Comparison of ENCODE assay signal across 8 mouse cellular contexts in the genomic region with DNA sequence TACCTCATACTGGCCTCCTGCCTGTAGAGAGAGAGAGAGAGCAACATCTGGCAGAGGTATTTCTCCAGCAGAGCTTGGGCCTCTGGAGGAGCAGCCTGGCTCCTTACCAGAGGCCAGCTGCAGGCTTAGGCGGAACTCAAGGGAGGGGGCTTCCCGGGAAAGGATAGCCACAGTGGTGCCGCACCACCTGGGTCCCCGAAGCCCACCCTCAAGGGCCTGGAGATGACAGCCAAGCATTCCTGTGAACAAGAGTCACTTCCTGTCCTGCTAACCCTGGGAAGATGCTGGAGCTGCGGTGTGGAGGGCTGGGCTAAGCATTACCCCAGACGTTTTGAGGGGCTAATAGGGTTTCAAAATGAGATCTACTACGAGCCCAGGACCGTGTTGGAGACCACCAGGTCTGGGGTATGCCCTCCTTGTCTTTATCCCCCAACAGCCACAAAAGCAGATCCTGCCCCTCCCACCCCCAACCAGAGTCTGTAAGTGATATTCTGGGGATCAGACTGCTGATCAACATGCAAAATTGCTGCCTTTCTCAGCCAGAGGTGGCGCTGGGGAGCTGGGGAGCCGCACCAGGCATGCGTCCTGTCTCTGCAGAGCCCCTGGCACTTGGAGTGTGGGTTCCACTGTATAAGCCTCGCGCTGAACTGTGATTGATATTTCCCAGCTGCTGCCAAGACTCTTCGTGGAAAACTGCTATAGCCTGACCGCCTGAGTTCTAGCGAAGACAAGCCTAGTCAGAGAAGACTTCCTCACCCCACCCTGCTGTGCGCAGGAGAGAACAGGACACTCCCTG. TPM values are rescaled to one million over a fixed set of nuclear protein-coding genes. Genes with fewer than 3 reads are reported as not detected.
DNase-seq lines count a peak whose midpoint lies in the region; ATAC-seq lines count a peak whose summit lies in the region.

No protein-coding gene starts in this region.

- H3K4me2 ChIP-seq in limb, embryonic 12.5 days: peak overlapping the region; percentile 53
- peak overlapping the region; percentile 23 for H3K4me2 ChIP-seq in midbrain, embryonic 16.5 days (ENCODE audit: low read length)

- H3K9ac ChIP-seq in limb, embryonic 12.5 days (replicated peaks): peak overlapping the region; percentile 51
- H3K9ac ChIP-seq in midbrain, embryonic 16.5 days (ENCODE audit: low read depth, low read length): peak overlapping the region; percentile 23; the same call in 1 of the 2 replicates

- ATAC-seq in megakaryocyte, adult 5-6 weeks (ENCODE audit: poor library complexity, severe bottlenecking): no peak
- peak; percentile 89 for ATAC-seq in limb, embryonic 12.5 days (ENCODE audit: insufficient number of reproducible peaks, insufficient read depth, low FRiP score, low TSS enrichment, low read depth)
- ATAC-seq in midbrain, embryonic 16.5 days: peak; percentile 74

- peak; percentile 87 for DNase-seq in embryonic facial prominence, embryonic 10.5 days (ENCODE audit: low spot score)
- DNase-seq in heart, adult 18-20 months: peak; percentile 88 to 89
- DNase-seq in kidney, adult 11 months: peak; percentile 17
- DNase-seq in testis, postnatal 10 days (ENCODE audit: low spot score): peak; percentile 93

- peaks cover 9% of the 10 kb centered on the region for H3K9me3 ChIP-seq in megakaryocyte, embryonic 14.5 days
- no peaks in the 10 kb centered on the region for H3K9me3 ChIP-seq in embryonic facial prominence, embryonic 10.5 days
- no peaks in the 10 kb centered on the region for H3K9me3 ChIP-seq in limb, embryonic 12.5 days
- no peaks in the 10 kb centered on the region for H3K9me3 ChIP-seq in midbrain, embryonic 16.5 days (replicated peaks; ENCODE audit: control insufficient read depth, low read length, poor library complexity, severe bottlenecking)

- peaks cover 54% of the 10 kb centered on the region for H3K27me3 ChIP-seq in megakaryocyte, embryonic 14.5 days (replicated peaks)
- no peaks in the 10 kb centered on the region for H3K27me3 ChIP-seq in embryonic facial prominence, embryonic 10.5 days (replicated peaks; ENCODE audit: low read depth, poor library complexity, severe bottlenecking)
- no peaks in the 10 kb centered on the region for H3K27me3 ChIP-seq in limb, embryonic 12.5 days
- no peaks in the 10 kb centered on the region for H3K27me3 ChIP-seq in midbrain, embryonic 16.5 days (ENCODE audit: control insufficient read depth, insufficient read depth, low read depth, low read length)

- peaks cover 22% of the 10 kb centered on the region for H3K4me1 ChIP-seq in megakaryocyte, embryonic 14.5 days
- peaks cover 39% of the 10 kb centered on the region for H3K4me1 ChIP-seq in embryonic facial prominence, embryonic 10.5 days
- H3K4me1 ChIP-seq in limb, embryonic 12.5 days (replicated peaks): peaks cover 58% of the 10 kb centered on the region
- H3K4me1 ChIP-seq in midbrain, embryonic 16.5 days (ENCODE audit: control insufficient read depth, insufficient read depth, low read length): peaks cover 10% of the 10 kb centered on the region

- peak overlapping the region; percentile 5 for H3K4me3 ChIP-seq in megakaryocyte, embryonic 14.5 days (replicated peaks)
- peak overlapping the region; percentile 38 for H3K4me3 ChIP-seq in embryonic facial prominence, embryonic 10.5 days
- H3K4me3 ChIP-seq in limb, embryonic 12.5 days (replicated peaks): peak overlapping the region; percentile 25
- H3K4me3 ChIP-seq in midbrain, embryonic 16.5 days (ENCODE audit: low read depth, low read length): no peak overlapping the region

- WGBS in embryonic facial prominence, embryonic 10.5 days: 10% methylated on average over 17 of the region's 17 CpGs
- WGBS in limb, embryonic 12.5 days: 5% methylated on average over 17 of the region's 17 CpGs
- 15% methylated on average over 17 of the region's 17 CpGs for WGBS in midbrain, embryonic 16.5 days

- H3K36me3 ChIP-seq in megakaryocyte, embryonic 14.5 days (replicated peaks; ENCODE audit: low read length): no peaks in the 10 kb centered on the region
- no peaks in the 10 kb centered on the region for H3K36me3 ChIP-seq in embryonic facial prominence, embryonic 10.5 days (replicated peaks)
- H3K36me3 ChIP-seq in limb, embryonic 12.5 days: no peaks in the 10 kb centered on the region
- H3K36me3 ChIP-seq in midbrain, embryonic 16.5 days (ENCODE audit: control insufficient read depth, insufficient read depth, low read length): no peaks in the 10 kb centered on the region

- peak overlapping the region; percentile 84 for H3K27ac ChIP-seq in embryonic facial prominence, embryonic 10.5 days (replicated peaks)
- peak overlapping the region; percentile 96 for H3K27ac ChIP-seq in limb, embryonic 12.5 days
- H3K27ac ChIP-seq in midbrain, embryonic 16.5 days (ENCODE audit: low read length): peak overlapping the region; percentile 12

RNA-seq across cellular contexts. Expression of a gene that starts 7.1 kb away (rescaled TPM):
- polyA plus RNA-seq in megakaryocyte, embryonic 14.5 days (2012; ENCODE audit: insufficient read depth, low replicate concordance): not detected in 2 replicates
- total RNA-seq in megakaryocyte, adult 5-6 weeks (2015): 0.09 and 0.41 TPM in 2 replicates
- 0.40 and 0.41 TPM in 2 replicates for total RNA-seq in megakaryocyte, adult 5-6 weeks (2017)
- polyA plus RNA-seq in embryonic facial prominence, embryonic 10.5 days (2016; fragmentation: Nextera tagmentation; extraction: Ambion mirVana): 7.0 and 12.3 TPM in 2 replicates
- 10 to 100 TPM; 35.5 to 35.8 TPM for total RNA-seq in heart, adult 18-20 months (2021)
- polyA plus RNA-seq in limb, embryonic 12.5 days (2016; fragmentation: Nextera tagmentation; extraction: Ambion mirVana): 40.1 and 49.2 TPM in 2 replicates
- polyA plus RNA-seq in midbrain, embryonic 16.5 days (2015; fragmentation: Nextera tagmentation; extraction: Ambion mirVana): 14.0 and 17.0 TPM in 2 replicates

Comparison
In these comparisons a context has a peak if more than half of its experiments do, and no peak if none do; other contexts are left out.
1. DNase-seq: peak in every context shown above with its lines; median percentile 93 in testis, postnatal 10 days; 88 in heart, adult 18-20 months; 87 in embryonic facial prominence, embryonic 10.5 days; 17 in kidney, adult 11 months.
2. H3K27ac ChIP-seq: peak in every context shown above with its lines; median percentile 96 in limb, embryonic 12.5 days; 84 in embryonic facial prominence, embryonic 10.5 days; 12 in midbrain, embryonic 16.5 days.